ENCODE assay signal across 9 mouse cellular contexts in genomic region chr5:150157682-150158081, GRCm38 (mm10). TPM values are rescaled to one million over a fixed set of nuclear protein-coding genes. Genes with fewer than 3 reads are reported as not detected.
DNase-seq lines count a peak whose midpoint lies in the region; ATAC-seq and TF ChIP-seq lines count a peak whose summit lies in the region.
"Had no signal": no experiment of that assay in that cellular context is flagged by ENCODE, and none has a peak within 500 bp of the region (broad histone marks: within the 10 kb centered on the region; RNA-seq: fewer than 3 reads in every experiment).

No protein-coding gene starts in this region.

- H3K27ac ChIP-seq in kidney, postnatal 0 days, result no peak overlapping the region
- H3K27ac ChIP-seq in midbrain, postnatal 0 days (ENCODE audit: low read depth, low read length), result no peak overlapping the region
- H3K27ac ChIP-seq: neural tube, embryonic 13.5 days had no signal

- H3K9me3 ChIP-seq in kidney, postnatal 0 days (replicated peaks; ENCODE audit: low read length), result no peaks in the 10 kb centered on the region
- H3K9me3 ChIP-seq in midbrain, postnatal 0 days (ENCODE audit: low read length), result no peaks in the 10 kb centered on the region
- H3K9me3 ChIP-seq: neural tube, embryonic 13.5 days had no signal

- DNase-seq in adrenal gland, postnatal 10 days, result peak; percentile 45
- DNase-seq in adrenal gland, adult 2 months, result no peak
- peak; percentile 62 for DNase-seq in kidney, postnatal 0 days (ENCODE audit: low spot score)
- DNase-seq in kidney, adult 8-10 months, result no peak
- peak; percentile 43 for DNase-seq in WW6 (ENCODE audit: low read depth, low spot score)
- DNase-seq in heart, postnatal 36 days, result peak; percentile 57 to 59
- peak; percentile 53 for DNase-seq in midbrain, postnatal 0 days (ENCODE audit: low spot score)
- DNase-seq in adipocyte (ENCODE audit: low spot score), result no peak

- no peaks in the 10 kb centered on the region for H3K36me3 ChIP-seq in kidney, postnatal 0 days (ENCODE audit: insufficient read depth, low read length)
- no peaks in the 10 kb centered on the region for H3K36me3 ChIP-seq in midbrain, postnatal 0 days (ENCODE audit: insufficient read depth, low read length)
- H3K36me3 ChIP-seq: neural tube, embryonic 13.5 days had no signal

- no peak overlapping the region for H3K9ac ChIP-seq in kidney, postnatal 0 days (ENCODE audit: low read depth, low read length)
- no peak overlapping the region for H3K9ac ChIP-seq in midbrain, postnatal 0 days (replicated peaks; ENCODE audit: low read length, poor library complexity, severe bottlenecking)
- H3K9ac ChIP-seq: neural tube, embryonic 13.5 days had no signal

- 0 out of 2 replicates have a peak, but pooled peaks have one; percentile 8 for ATAC-seq in kidney, postnatal 0 days (replicated peaks; ENCODE audit: low FRiP score, low read depth)
- no peak for ATAC-seq in midbrain, postnatal 0 days (ENCODE audit: low FRiP score)

- no peak overlapping the region for H3K4me3 ChIP-seq in kidney, postnatal 0 days (replicated peaks; ENCODE audit: low read depth, low read length)
- no peak overlapping the region for H3K4me3 ChIP-seq in midbrain, postnatal 0 days (ENCODE audit: low read depth, low read length)
- H3K4me3 ChIP-seq: neural tube, embryonic 13.5 days had no signal

- no peaks in the 10 kb centered on the region for H3K4me1 ChIP-seq in kidney, postnatal 0 days (replicated peaks; ENCODE audit: insufficient read depth, low read length)
- no peaks in the 10 kb centered on the region for H3K4me1 ChIP-seq in midbrain, postnatal 0 days (ENCODE audit: insufficient read depth, low read length)

- peak; percentile 76 for TF ChIP-seq CTCF in kidney, postnatal 0 days (IDR thresholded peaks at IDR 0.05; ENCODE audit: low read depth)
- TF ChIP-seq CTCF in midbrain, postnatal 0 days (IDR thresholded peaks at IDR 0.05), result peak; percentile 73

- H3K27me3 ChIP-seq in kidney, postnatal 0 days (ENCODE audit: insufficient read depth, low read length), result no peaks in the 10 kb centered on the region
- no peaks in the 10 kb centered on the region for H3K27me3 ChIP-seq in midbrain, postnatal 0 days (ENCODE audit: insufficient read depth, low read length)
- H3K27me3 ChIP-seq: neural tube, embryonic 13.5 days had no signal

- 37% methylated on average over 6 of the region's 6 CpGs for WGBS in kidney, postnatal 0 days
- 46% methylated on average over 6 of the region's 6 CpGs for WGBS in midbrain, postnatal 0 days

- H3K4me2 ChIP-seq in kidney, postnatal 0 days (ENCODE audit: low read length), result no peak overlapping the region
- H3K4me2 ChIP-seq in midbrain, postnatal 0 days (ENCODE audit: low read depth, low read length, poor library complexity, severe bottlenecking), result no peak overlapping the region
- H3K4me2 ChIP-seq: neural tube, embryonic 13.5 days had no signal

- intact Hi-C loops in heart, postnatal 36 days (cut with DNase I), result loop anchor here (1.0 to 2.0 kb wide), 2 partner anchors 43 to 60 kb away; no protein-coding TSS in a partner anchor

RNA-seq across cellular contexts. Expression of gene Fry, which starts 39.2 kb away (rescaled TPM):
- total RNA-seq in adrenal gland, postnatal 10 days (2021), result 10 to 100 TPM; 36.2 to 46.9 TPM
- total RNA-seq in adrenal gland, adult 2 months (2021), result 10 to 100 TPM; 27.0 to 44.4 TPM
- polyA plus RNA-seq in adrenal gland, adult 2 months (2012; rRNA removed), result 15.6 and 16.4 TPM in 2 replicates
- 8.5 and 9.6 TPM in 2 replicates for polyA plus RNA-seq in kidney, postnatal 0 days (2015; fragmentation: Nextera tagmentation; extraction: Ambion mirVana)
- total RNA-seq in heart, postnatal 36 days (2021), result 100 to 1,000 TPM; 134 to 136 TPM
- total RNA-seq in midbrain, postnatal 0 days (2014; rRNA removed), result 129 and 178 TPM in 2 replicates
- 54.3 and 62.6 TPM in 2 replicates for polyA plus RNA-seq in midbrain, postnatal 0 days (2015; fragmentation: Nextera tagmentation; extraction: Ambion mirVana)

Comparison
In these comparisons a context has a peak if more than half of its experiments do, and no peak if none do; other contexts are left out.
1. DNase-seq: peak in adrenal gland, postnatal 10 days (single experiment), kidney, postnatal 0 days (single experiment), WW6 (single experiment), heart, postnatal 36 days (2 of 2) and midbrain, postnatal 0 days (single experiment); none in adrenal gland, adult 2 months (single experiment), kidney, adult 8-10 months (0 of 2) and adipocyte (single experiment).